Mouse (Mus musculus) urinary bladder, postnatal 14 days (tissue): ENCODE measurements around the gene Bend3.

Source experiments
- DNase-seq: peaks from one replicate; pipeline ENCODE4 v3.0.0; 2021; ENCODE audit warnings: low spot score

Bend3 gene

DNA sequence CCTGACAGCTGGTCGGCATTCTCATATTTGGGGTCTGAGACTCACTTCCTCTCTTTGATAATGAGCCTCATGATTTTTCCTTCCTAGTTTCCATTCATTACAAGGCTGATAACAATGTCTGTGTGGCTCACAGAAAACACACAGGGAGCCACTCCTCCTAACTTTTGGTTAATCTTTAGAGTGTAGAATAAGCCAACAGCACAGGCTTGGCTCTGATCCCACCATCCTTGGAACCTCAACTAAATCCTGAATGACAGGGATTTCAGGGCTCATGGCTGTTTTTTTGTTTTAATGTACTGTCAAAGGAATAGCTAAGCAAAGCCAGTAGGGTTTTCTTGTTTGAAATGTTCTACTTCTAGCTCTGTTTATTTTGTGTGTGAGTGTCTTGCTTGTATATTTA, 55.8 kb downstream of the Bend3 start:
- DNase-seq, result no peak

DNA sequence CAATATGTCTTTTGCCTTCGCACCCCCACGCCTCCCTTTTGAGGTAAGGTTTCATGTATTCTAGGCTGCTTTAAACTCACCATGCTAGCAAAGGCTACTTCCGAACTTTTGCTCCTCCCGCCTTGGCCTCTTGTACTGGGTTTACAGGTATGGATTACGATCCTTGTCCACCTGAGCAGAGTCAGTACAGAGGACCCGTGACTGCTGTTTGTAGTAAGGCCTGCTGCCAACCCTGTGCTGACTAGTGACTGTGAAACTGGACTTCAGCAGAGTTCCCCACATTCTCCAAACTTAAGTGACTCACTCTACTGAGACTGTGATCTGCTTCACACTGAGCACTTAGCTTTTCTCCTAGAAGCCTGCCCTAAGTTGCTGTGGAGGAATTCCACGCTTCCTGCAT, 59.0 kb downstream of the Bend3 start:
- no peak for DNase-seq

DNA sequence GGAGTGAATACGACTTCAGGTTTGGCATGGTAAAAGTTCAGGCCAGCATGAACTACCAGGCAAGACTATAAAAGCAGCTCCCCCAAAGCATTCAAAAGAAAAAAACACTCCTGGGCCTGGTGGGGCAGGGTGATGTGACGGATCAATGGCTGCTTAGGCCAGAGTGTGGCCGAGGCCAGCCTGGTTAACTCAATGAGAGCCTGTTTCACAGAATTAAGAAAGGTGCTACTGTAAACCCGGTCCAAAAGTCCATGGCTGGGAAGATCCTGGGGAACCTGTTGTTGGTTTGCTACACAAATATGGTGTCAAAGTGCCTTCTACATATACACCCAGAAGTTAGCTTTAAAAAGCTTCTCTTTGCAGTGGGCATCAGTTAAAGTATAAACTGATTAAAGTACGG, 60.2 kb downstream of the Bend3 start:
- DNase-seq, result no peak

- DNase-seq, result no peak
These were observed 61.2 kb downstream of the Bend3 start for GRCm38 (mm10) chr10:43539746-43540310.

GRCm38 (mm10) chr10:43540442-43541152, 62.0 kb downstream of the Bend3 start, which contains the start of gene 1700021F05Rik:
Gene 1700021F05Rik, minus strand, starts transcription at chr10:43540994.
- peak; percentile 96 for DNase-seq

GRCm38 (mm10) chr10:43541153-43541544, 62.5 kb downstream of the Bend3 start:
- DNase-seq, result no peak

GRCm38 (mm10) chr10:43549411-43549810, 70.8 kb downstream of the Bend3 start:
- DNase-seq, result no peak

- DNase-seq, result no peak
These were observed 72.3 kb downstream of the Bend3 start for GRCm38 (mm10) chr10:43550923-43551322.

DNA sequence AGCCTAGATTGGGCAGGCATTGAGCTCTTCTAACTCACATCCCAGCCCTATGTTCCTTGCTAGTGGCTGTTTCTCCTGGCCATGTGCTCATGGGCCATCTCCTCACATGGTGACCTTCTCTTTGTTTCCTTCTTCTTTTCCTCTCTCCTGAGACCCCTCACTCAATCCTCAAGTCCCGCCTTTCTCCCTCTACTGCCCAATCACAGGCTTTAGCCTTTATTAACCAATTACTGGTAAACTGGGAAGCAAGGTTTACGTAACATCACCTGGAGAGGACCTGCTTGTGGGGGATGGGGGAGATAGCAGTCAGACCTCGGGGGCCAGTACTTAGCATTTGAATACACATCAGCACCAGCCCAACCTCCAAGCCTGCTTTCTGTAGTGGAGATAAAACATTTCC, 72.8 kb downstream of the Bend3 start:
- no peak for DNase-seq

- no peak for DNase-seq
These were observed 79.1 kb downstream of the Bend3 start for GRCm38 (mm10) chr10:43557630-43558165.

GRCm38 (mm10) chr10:43559313-43559712, 80.7 kb downstream of the Bend3 start:
- DNase-seq, result no peak

GRCm38 (mm10) chr10:43560765-43561164, 82.1 kb downstream of the Bend3 start:
- DNase-seq, result no peak

- no peak for DNase-seq
These were observed 82.7 kb downstream of the Bend3 start for GRCm38 (mm10) chr10:43561311-43561710.
